Mouse (Mus musculus) CH12.LX (cell line): ENCODE measurements at regions not wholly inside any gene's neighbourhood (a gene's known extent, or its start where the extent isn't known, plus 50 kb on each side); places are given as distances from the start of the nearest gene placed in this dataset.

Experiments
- DNase-seq: peaks from one replicate; pipeline ENCODE4 v3.0.0-alpha.2; 2013; ENCODE audit errors: extremely low read depth
- H3K27ac ChIP-seq: 2 replicates; pipeline ENCODE4 v1.5.1; 2012; ENCODE audit warnings: low read depth, mild to moderate bottlenecking, control low read depth, moderate library complexity; ENCODE audit not compliant: insufficient read depth
- H3K27me3 ChIP-seq: replicated peaks from 2 replicates; pipeline ENCODE3; 2012; ENCODE audit warnings: inconsistent platforms
- H3K36me3 ChIP-seq, 2 experiments: replicated peaks in 1 of 2; 2 replicates each; pipeline versions ENCODE3 to v1.6.1; 2012; ENCODE audit warnings: inconsistent platforms in 1 of 2, low read length in 1 of 2, mild to moderate bottlenecking in 1 of 2, mixed read lengths in 1 of 2, moderate library complexity in 1 of 2; ENCODE audit not compliant: control insufficient read depth in 1 of 2, insufficient read depth in 1 of 2
- H3K4me1 ChIP-seq, 2 experiments: 2 replicates each; pipeline ENCODE4 v1.6.1; 2012; ENCODE audit warnings: inconsistent platforms in 1 of 2, moderate library complexity in 1 of 2; ENCODE audit not compliant: insufficient read depth in 2 of 2, control insufficient read depth in 1 of 2
- H3K4me2 ChIP-seq: 2 replicates; pipeline ENCODE4 v1.6.1; 2012; ENCODE audit warnings: low read depth, mild to moderate bottlenecking, control low read depth; ENCODE audit not compliant: poor library complexity, insufficient read depth, severe bottlenecking
- H3K4me3 ChIP-seq, 3 experiments: fragments of 150-350 bp in 1 of 3; sonication (generic) in 1 of 3; replicated peaks in 1 of 3; 2 replicates each; pipeline versions ENCODE3 to v1.5.1; 2011 to 2012; ENCODE audit warnings: low read depth in 2 of 3, low read length in 2 of 3, mild to moderate bottlenecking in 2 of 3, moderate library complexity in 2 of 3, control low read depth in 1 of 3, improper control_type of control experiment in 1 of 3, inconsistent platforms in 1 of 3, mixed read lengths in 1 of 3; ENCODE audit not compliant: poor library complexity in 1 of 3
- H3K79me2 ChIP-seq: replicated peaks from 2 replicates; pipeline ENCODE4 v1.6.1; 2012; ENCODE audit warnings: mild to moderate bottlenecking, moderate library complexity; ENCODE audit not compliant: control insufficient read depth, poor library complexity, insufficient read depth, severe bottlenecking; ENCODE audit errors: extremely low read depth
- H3K9ac ChIP-seq: 2 replicates; pipeline ENCODE4 v1.6.1; 2012; ENCODE audit warnings: low read depth, mild to moderate bottlenecking, control low read depth, moderate library complexity; ENCODE audit not compliant: insufficient read depth
- H3K9me3 ChIP-seq: replicated peaks from 2 replicates; pipeline ENCODE3; 2012; ENCODE audit warnings: low read length, inconsistent platforms, mixed read lengths
- CHD1 ChIP-seq: IDR thresholded peaks from 2 replicates; pipeline ENCODE4 v1.6.1; 2012; ENCODE audit warnings: low read depth, low read length, improper control_type of control experiment, inconsistent platforms
- CTCF ChIP-seq, 2 experiments: IDR thresholded peaks in 1 of 2; conservative IDR thresholded peaks in 1 of 2; 2 replicates each; pipeline ENCODE4 v1.5.1; 2011 to 2012; ENCODE audit warnings: low read depth in 2 of 2, low read length in 2 of 2, improper control_type of control experiment in 1 of 2, inconsistent platforms in 1 of 2, mild to moderate bottlenecking in 1 of 2, moderate library complexity in 1 of 2
- ELF1 ChIP-seq: IDR thresholded peaks from 2 replicates; pipeline ENCODE4 v1.6.1; 2014; ENCODE audit warnings: low read depth, mild to moderate bottlenecking, inconsistent platforms, low read length, improper control_type of control experiment
- EP300 ChIP-seq: IDR thresholded peaks from 2 replicates; pipeline ENCODE4 v1.6.1; 2011; ENCODE audit warnings: low read length, improper control_type of control experiment
- ETS1 ChIP-seq: conservative IDR thresholded peaks from 2 replicates; pipeline ENCODE4 v1.6.1; 2012; ENCODE audit warnings: low read depth, mild to moderate bottlenecking, inconsistent platforms, low read length, improper control_type of control experiment, moderate library complexity
- HCFC1 ChIP-seq: IDR thresholded peaks from 2 replicates; pipeline ENCODE4 v1.6.1; 2012; ENCODE audit warnings: low read depth, mild to moderate bottlenecking, inconsistent platforms, low read length, improper control_type of control experiment
- IRF4 ChIP-seq: IDR thresholded peaks from 2 replicates; pipeline ENCODE4 v1.6.1; 2014; ENCODE audit warnings: low read depth, mild to moderate bottlenecking, inconsistent platforms, low read length, improper control_type of control experiment
- JUND ChIP-seq: conservative IDR thresholded peaks from 2 replicates; pipeline ENCODE4 v1.6.1; 2011; ENCODE audit warnings: low read depth, low read length, improper control_type of control experiment
- MAX ChIP-seq: IDR thresholded peaks from 2 replicates; pipeline ENCODE4 v1.6.1; 2011; ENCODE audit warnings: low read length, improper control_type of control experiment
- MEF2A ChIP-seq: IDR thresholded peaks from 2 replicates; pipeline ENCODE4 v1.6.1; 2014; ENCODE audit warnings: low read depth, mild to moderate bottlenecking, inconsistent platforms, low read length, improper control_type of control experiment, borderline replicate concordance
- MXI1 ChIP-seq: IDR thresholded peaks from 2 replicates; pipeline ENCODE4 v1.6.1; 2011; ENCODE audit warnings: mild to moderate bottlenecking, low read depth, low read length, improper control_type of control experiment
- MYC ChIP-seq: IDR thresholded peaks from 2 replicates; pipeline ENCODE4 v1.6.1; 2011; ENCODE audit warnings: low read depth, mild to moderate bottlenecking, improper control_type of control experiment, low read length
- NELFE ChIP-seq: IDR thresholded peaks from 2 replicates; pipeline ENCODE4 v1.6.1; 2011; ENCODE audit warnings: low read depth, low read length, improper control_type of control experiment
- POLR2A ChIP-seq: IDR thresholded peaks from 2 replicates; pipeline ENCODE4 v1.6.1; 2011; ENCODE audit warnings: low read depth, mild to moderate bottlenecking, improper control_type of control experiment, low read length
- POLR2AphosphoS2 ChIP-seq: IDR thresholded peaks from 2 replicates; pipeline ENCODE4 v1.6.1; 2011; ENCODE audit warnings: low read depth, low read length, improper control_type of control experiment
- SMC3 ChIP-seq: IDR thresholded peaks from 2 replicates; pipeline ENCODE4 v1.6.1; 2011; ENCODE audit warnings: low read depth, low read length, improper control_type of control experiment
- TBP ChIP-seq: conservative IDR thresholded peaks from 2 replicates; pipeline ENCODE4 v1.6.1; 2011; ENCODE audit warnings: low read depth, low read length, improper control_type of control experiment
- dilution Hi-C: fragments of 300-500 bp; cut with MboI; formaldehyde crosslinking; loops from 2 replicates; pipeline ENCODE4 v1.14.3; 2020; ENCODE audit warnings: low sequenced_read_pairs; ENCODE audit not compliant: extremely low pct_unique_long_range_greater_than_20kb, extremely low pct_ligation_motif_present
- in situ Hi-C: fragments of 300-500 bp; cut with MboI; formaldehyde crosslinking; loops from 3 replicates; pipeline ENCODE4 v1.14.3; 2019; ENCODE audit warnings: low sequenced_read_pairs, low pct_ligation_motif_present, low pct_unique_long_range_greater_than_20kb, mixed read lengths

DNA sequence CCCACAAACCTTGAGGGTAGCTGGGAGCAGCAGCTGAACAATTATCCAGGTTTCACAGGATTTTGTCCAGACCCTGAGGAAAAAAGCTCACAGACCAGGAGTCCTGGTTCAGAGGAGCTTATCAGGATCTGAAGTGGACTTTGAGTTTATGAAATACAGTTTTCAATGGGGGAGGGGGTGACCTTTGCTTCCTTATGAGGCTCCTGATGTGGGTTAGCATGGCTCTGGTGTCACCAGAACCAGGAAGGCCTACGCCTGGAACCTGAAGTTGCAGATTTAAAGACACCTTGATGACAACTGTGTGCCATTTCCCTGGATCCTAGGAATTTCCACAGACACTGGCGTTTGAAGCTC is 364.7 kb downstream of the Btg1 start:
- H3K27me3 ChIP-seq = no peaks in the 10 kb centered on the region
- no peaks in the 10 kb centered on the region for H3K9me3 ChIP-seq
- in situ Hi-C loops = no loop called here
- no peak for DNase-seq
- H3K79me2 ChIP-seq = no peaks in the 10 kb centered on the region
- H3K36me3 ChIP-seq = no peaks in the 10 kb centered on the region
- no peak overlapping the region for H3K9ac ChIP-seq
- no peak overlapping the region for H3K4me2 ChIP-seq
- H3K4me1 ChIP-seq = peaks cover 0 to 5% of the 10 kb centered on the region in 2 experiments; a peak in 1 of 4 replicates
- H3K27ac ChIP-seq = no peak overlapping the region
- dilution Hi-C loops = no loop called here
- TF ChIP-seq POLR2AphosphoS2 (no peak), MAX (no peak), CTCF (conservative IDR thresholded peaks at IDR 0.05 in 1 of 2, IDR thresholded peaks at IDR 0.05 in 1 of 2; ENCODE audit: low read depth in 2 of 2, low read length in 2 of 2) (no peak), IRF4 (no peak), HCFC1 (no peak), CHD1 (no peak), SMC3 (no peak), JUND (no peak), MEF2A (no peak), ELF1 (no peak)
- no peak overlapping the region for H3K4me3 ChIP-seq

DNA sequence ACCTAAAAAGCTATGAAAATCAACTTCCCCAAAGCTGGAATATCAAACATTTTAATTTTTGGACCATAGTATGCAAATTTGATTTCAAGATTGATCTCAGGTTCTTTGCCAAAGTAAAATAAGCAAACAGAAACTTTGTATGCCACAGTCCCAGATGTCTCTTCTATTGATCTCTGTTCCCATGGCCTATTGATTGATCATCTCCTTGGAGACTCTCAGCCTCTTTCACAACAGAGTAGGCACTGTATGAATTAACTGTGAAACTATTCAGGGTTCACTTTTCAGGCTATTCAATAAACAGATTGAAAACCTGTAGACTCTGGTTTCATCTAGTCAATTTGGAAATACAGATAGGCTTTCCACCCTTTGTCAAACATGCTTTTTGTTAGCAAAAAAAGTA is 384.1 kb downstream of the Btg1 start:
- no peak for DNase-seq
- in situ Hi-C loops = no loop called here
- Histone ChIP-seq H3K27me3 (no peaks in the 10 kb centered on the region), H3K4me2 (no peak overlapping the region), H3K27ac (no peak overlapping the region), H3K79me2 (no peaks in the 10 kb centered on the region), H3K9me3 (no peaks in the 10 kb centered on the region), H3K4me3 (no peak overlapping the region), H3K36me3 (no peaks in the 10 kb centered on the region), H3K4me1 (no peaks in the 10 kb centered on the region), H3K9ac (no peak overlapping the region)
- TF ChIP-seq CTCF (conservative IDR thresholded peaks at IDR 0.05 in 1 of 2, IDR thresholded peaks at IDR 0.05 in 1 of 2; ENCODE audit: low read depth in 2 of 2, low read length in 2 of 2) = no peak
- TF ChIP-seq JUND = no peak
- no peak for TF ChIP-seq TBP
- TF ChIP-seq ETS1 = no peak
- TF ChIP-seq HCFC1 = no peak
- TF ChIP-seq POLR2A = no peak
- no peak for TF ChIP-seq NELFE
- no peak for TF ChIP-seq MXI1
- no peak for TF ChIP-seq ELF1
- no peak for TF ChIP-seq EP300
- dilution Hi-C loops = no loop called here

DNA sequence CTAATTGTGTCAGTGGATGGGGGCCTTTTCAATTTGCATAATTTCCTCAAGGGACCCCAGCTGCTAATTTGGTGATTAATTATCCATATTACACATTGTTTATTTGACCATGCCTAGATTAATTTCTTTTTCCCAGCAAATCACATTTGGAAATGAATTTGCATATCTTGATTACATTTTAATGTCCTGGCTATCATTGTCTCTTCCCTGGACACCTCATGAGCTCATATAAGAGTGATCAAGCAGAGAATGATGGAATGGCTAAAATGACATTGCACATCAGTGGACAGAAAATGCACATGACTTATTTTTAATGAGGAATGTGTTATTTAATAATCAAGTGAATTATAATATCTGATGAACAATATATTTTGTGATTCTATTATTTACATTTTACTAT is 392.1 kb downstream of the Btg1 start:
- no peak overlapping the region for H3K4me2 ChIP-seq
- dilution Hi-C loops = no loop called here
- H3K79me2 ChIP-seq = no peaks in the 10 kb centered on the region
- in situ Hi-C loops = no loop called here
- H3K27ac ChIP-seq = no peak overlapping the region
- no peak overlapping the region for H3K4me3 ChIP-seq
- H3K9ac ChIP-seq = no peak overlapping the region
- H3K9me3 ChIP-seq = no peaks in the 10 kb centered on the region
- no peaks in the 10 kb centered on the region for H3K36me3 ChIP-seq
- no peaks in the 10 kb centered on the region for H3K4me1 ChIP-seq
- no peak for DNase-seq
- no peak for TF ChIP-seq MYC
- no peaks in the 10 kb centered on the region for H3K27me3 ChIP-seq
